Mouse (Mus musculus) brain, embryonic 18.5 days (tissue): ENCODE measurements around the gene Tanc2.

Source experiments
- DNase-seq: peaks from one replicate; pipeline ENCODE4 v3.0.0-alpha.2; 2012; ENCODE audit warnings: low read depth, low spot score

Tanc2 gene

GRCm38 (mm10) chr11:105835209-105835608 lies 245.4 kb downstream of the Tanc2 start:
- DNase-seq = no peak

GRCm38 (mm10) chr11:105836344-105836891 lies 246.6 kb downstream of the Tanc2 start:
- no peak for DNase-seq

GRCm38 (mm10) chr11:105837962-105838361 lies 248.2 kb downstream of the Tanc2 start:
- DNase-seq = no peak

GRCm38 (mm10) chr11:105845901-105846300 lies 256.1 kb downstream of the Tanc2 start:
- DNase-seq = no peak

GRCm38 (mm10) chr11:105855504-105855903 lies 265.7 kb downstream of the Tanc2 start:
- DNase-seq = no peak

- no peak for DNase-seq
Measured at GRCm38 (mm10) chr11:105858063-105858462, 268.3 kb downstream of the Tanc2 start.

GRCm38 (mm10) chr11:105885558-105885957 lies 295.8 kb downstream of the Tanc2 start:
- DNase-seq = no peak

- DNase-seq = no peak
Measured at GRCm38 (mm10) chr11:105887281-105887680, 297.5 kb downstream of the Tanc2 start.

GRCm38 (mm10) chr11:105899151-105899550 lies 309.4 kb downstream of the Tanc2 start:
- DNase-seq = no peak

- no peak for DNase-seq
Measured at GRCm38 (mm10) chr11:105901501-105901900, 311.7 kb downstream of the Tanc2 start.

GRCm38 (mm10) chr11:105902956-105903355 lies 313.2 kb downstream of the Tanc2 start:
- DNase-seq = no peak

- DNase-seq = no peak
Measured at GRCm38 (mm10) chr11:105905529-105906213, 315.9 kb downstream of the Tanc2 start.

- no peak for DNase-seq
Measured at GRCm38 (mm10) chr11:105907381-105907780, 317.6 kb downstream of the Tanc2 start.

- no peak for DNase-seq
Measured at GRCm38 (mm10) chr11:105908926-105909325, 319.1 kb downstream of the Tanc2 start.

GRCm38 (mm10) chr11:105909617-105910016 lies 319.8 kb downstream of the Tanc2 start:
- DNase-seq = no peak

- no peak for DNase-seq
Measured at GRCm38 (mm10) chr11:105911149-105911548, 321.4 kb downstream of the Tanc2 start.

- peak; percentile 64 for DNase-seq
Measured at GRCm38 (mm10) chr11:105911592-105912375, 322.0 kb downstream of the Tanc2 start.

- DNase-seq = no peak
Measured at GRCm38 (mm10) chr11:105913580-105913979, 323.8 kb downstream of the Tanc2 start.

- no peak for DNase-seq
Measured at GRCm38 (mm10) chr11:105920098-105920785, 330.5 kb downstream of the Tanc2 start.

GRCm38 (mm10) chr11:105920836-105921235 lies 331.1 kb downstream of the Tanc2 start:
- no peak for DNase-seq

- DNase-seq = no peak
Measured at GRCm38 (mm10) chr11:105921275-105921674, 331.5 kb downstream of the Tanc2 start.
